Mouse (Mus musculus): ENCODE data around the gene Dvl1.

DNA sequence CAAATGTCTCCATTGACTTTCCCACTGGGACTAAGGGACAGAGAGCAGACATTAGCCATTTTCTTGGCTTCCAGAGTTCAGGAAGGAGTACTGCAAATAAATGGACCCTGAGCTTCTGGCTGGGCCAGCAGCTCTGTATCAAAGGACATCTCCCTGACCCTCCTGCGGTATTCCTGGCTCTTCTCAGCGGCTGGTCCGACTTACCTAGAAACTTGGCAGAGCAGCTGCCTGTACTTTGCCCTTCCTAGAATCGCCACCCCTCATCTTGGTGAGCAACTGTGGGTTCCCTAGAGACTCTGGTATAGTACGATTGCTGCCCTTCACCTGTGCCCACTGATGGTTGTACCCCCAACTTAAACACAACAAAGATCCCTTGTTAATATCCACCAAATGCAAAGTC is 4.0 kb upstream of the Dvl1 start:
- TF ChIP-seq CTCF (conservative IDR thresholded peaks at IDR 0.05; ENCODE audit: insufficient read depth, insufficient read length, low read depth, low read length) = no peak
- no peak for TF ChIP-seq POLR2A (IDR thresholded peaks at IDR 0.05; ENCODE audit: low read depth, low read length)

Measured in kidney, adult 2 months (tissue).